Mouse (Mus musculus) lung, adult 18-20 months (tissue): ENCODE measurements around the gene Proca1.

Experiments used
- DNase-seq, 2 experiments: peaks; one replicate each; pipeline ENCODE4 v3.0.0; 2022; ENCODE audit warnings: mixed read lengths in 2 of 2

Gene Proca1

GRCm38 (mm10) chr11:78193113-78193512 is at the start of gene Proca1:
Proca1 (plus strand) TSS chr11:78193392.
- no peak for DNase-seq

DNA sequence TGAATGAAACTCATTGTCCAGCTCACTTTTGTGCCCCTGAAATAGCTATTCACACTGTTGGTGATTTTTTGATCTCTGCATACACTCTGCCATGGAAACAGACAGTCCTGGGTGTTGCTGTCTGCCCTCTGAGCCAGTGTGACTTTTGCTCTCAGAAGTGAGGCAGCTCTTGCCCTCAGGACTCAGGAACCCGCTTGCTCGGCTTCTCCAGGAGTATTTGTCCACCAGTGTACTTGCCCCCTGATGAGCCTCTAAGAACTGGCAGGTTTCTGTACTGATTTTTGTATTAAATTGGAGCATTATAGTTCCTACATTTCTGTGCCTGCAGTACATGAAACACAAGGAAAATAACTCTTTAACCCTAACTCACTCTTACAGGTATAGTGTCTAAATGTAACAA is 49.7 kb upstream of the Proca1 start:
- no peak for DNase-seq

DNA sequence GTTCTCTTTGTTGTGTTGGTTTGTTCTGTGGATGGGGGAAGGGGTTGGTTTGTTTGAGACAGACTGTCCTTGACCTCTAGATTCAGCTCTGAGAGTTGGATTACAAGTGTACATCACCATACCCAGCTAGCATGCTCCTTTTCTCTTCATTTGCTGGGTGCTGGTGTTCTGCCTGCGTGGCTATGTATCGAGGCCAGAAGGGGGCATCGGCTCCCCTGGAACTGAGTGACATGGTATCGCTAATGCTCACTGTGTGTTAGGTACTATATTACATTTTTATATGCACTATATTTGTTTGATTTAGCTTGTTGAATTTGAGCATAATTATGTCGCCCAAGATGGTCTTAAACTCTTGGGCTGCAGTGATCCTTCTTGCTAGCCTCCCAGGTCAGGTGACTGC is 47.0 kb upstream of the Proca1 start:
- no peak for DNase-seq

DNA sequence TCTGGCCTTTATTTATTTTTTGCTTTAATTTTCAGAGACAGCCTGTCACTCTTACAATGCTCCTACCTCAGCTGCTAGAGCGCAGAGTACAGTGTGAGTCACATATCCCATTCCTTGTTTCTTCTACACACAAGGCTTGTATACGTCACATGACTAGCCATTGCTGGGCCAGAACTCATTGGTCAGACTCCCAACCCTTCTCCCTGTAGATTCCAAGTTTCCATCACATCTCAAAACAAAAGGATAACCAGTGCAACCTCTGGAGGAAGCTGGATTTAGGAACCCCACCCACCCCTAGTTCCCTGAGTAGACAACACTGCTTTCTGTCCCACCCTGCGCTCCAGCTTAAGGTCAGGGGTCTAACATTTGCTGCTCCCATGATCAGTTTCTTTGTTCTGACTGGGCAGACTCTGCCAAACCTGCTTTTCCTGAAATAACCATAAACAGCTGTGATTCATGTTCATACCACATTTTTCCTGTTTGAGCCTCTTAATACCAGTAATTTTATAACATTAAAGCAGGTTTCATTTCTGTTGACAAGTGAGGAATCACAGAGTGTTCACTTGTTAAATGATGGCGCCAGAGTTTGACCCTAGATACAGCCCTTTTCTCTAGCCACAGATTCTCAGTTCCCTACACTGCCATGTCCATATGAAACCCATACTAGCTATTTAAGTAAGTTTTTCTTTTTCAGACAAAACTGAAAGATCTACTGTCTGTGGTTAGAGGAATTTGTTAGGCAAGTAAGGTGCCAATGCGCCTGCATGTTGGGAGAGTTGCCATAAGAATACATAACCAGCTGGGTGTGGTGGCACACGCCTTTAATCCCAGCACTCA is 46.3 kb upstream of the Proca1 start:
- peak in 1 of 2 experiments; percentile 25 for DNase-seq

DNA sequence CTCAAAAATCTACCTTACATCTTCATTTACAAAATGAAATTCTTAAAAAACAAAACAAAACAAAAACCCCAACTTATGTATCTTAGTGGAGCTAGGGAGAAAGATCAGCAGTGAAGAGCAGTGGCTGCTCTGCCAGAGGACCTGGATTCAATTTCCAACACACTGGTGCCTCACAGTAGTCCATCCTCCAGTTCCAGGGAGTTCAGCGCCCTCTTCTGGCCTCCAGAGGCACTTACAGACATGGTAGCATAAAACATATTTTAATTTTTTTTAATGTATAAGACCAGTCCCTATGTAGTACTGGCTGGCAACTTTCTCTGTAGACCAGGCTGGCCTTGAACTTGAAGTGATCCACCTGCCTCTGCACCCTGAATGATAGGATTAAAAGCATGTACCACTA is 42.0 kb upstream of the Proca1 start:
- DNase-seq = no peak

DNA sequence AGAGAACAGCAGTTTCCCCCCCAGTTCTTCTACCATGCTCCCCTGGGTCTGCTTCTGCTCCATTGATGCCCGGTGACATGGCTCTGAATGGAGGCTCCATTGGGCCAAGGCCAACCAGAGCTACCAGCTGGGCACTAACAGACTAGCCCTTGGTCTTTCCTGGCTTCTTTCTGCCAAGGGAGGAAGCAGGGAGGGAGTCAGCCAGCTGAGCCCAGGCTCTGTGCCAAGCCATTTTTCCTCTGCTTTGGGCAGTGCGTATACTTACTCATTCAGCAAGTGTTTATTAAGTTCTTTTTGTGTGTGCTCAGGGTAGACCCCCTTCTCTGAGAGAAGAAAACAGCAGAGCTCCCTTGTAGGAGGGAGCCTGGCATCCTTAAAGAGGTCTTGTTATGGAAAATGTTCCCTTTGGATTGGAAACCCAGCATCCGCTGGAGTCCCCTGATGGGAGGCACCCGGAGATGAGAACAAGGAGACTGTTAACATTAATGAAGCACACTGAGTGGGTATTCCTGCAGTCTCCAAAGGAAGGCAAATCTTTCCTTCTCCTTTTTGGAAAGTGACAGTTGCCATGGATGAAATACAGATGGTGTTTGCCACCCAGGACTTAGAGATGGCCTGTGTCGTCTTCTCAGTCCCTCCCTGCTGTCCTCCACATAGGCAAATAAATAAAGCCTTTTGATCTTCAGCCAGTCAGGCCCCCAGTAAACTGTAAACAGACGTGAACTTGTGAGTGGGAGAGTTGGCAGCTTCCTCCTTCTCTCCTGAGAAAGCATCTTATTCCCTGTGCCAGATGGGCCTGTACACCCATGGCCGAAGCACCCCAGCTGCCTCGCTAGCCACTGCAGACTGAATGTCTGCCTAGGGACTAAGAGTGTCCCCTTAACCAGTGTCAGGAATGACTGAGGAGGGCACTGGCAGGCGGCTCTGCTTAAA is 40.6 kb upstream of the Proca1 start:
- DNase-seq = peak; percentile 65 to 75

- no peak for DNase-seq
These were observed 39.4 kb upstream of the Proca1 start for GRCm38 (mm10) chr11:78153778-78154177.

DNA sequence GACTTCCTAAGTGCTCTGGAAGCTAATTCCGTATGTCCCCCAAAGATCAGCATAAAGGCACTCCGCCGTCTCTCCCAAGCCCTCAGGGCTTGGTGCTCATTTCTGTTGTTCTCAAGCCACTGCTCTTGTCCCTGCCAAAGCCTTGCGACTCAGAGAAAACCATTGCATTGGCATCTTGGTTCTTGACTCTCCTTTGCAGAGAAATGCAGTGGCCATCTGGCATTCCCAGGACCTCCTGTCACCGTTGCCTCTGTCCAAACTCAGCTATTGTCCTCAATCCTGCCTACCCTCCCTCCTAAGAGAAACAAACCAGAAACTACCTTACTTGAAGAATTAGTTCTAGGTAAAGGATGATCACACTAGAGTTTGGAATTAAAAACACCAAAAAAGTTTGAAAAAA is 37.5 kb upstream of the Proca1 start:
- DNase-seq = no peak

DNA sequence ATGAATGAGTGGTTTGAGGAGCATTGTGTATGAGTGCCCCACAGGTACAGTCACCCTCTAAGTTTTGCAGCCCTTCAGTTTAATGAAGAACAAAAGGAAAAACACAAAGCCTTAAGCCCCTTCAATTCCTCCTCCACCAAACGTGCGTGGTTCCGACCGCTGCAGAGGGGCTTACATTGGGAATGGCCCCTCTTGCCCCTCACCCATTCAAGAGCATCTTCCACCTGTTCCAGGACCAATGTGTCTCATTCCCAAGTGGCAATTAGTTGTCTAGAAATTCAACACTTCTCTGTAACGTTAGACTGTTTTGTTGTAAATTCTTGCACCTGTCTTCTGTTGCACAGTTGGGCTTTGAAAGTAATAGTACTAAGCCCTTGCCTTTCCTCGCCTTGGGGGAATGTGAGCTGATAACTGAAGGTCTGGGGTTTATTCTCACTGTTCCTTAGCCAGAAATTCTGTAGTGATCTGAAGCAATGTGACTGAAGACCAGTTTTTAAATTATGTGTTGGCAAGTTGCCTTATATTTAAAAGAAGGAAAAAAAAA is 37.0 kb upstream of the Proca1 start:
- no peak for DNase-seq

GRCm38 (mm10) chr11:78159096-78159495 is 34.1 kb upstream of the Proca1 start:
- peak; percentile 77 to 86 for DNase-seq

GRCm38 (mm10) chr11:78159557-78159956 is 33.6 kb upstream of the Proca1 start:
- no peak for DNase-seq

- DNase-seq = no peak
These were observed 33.0 kb upstream of the Proca1 start for GRCm38 (mm10) chr11:78160171-78160570.

DNA sequence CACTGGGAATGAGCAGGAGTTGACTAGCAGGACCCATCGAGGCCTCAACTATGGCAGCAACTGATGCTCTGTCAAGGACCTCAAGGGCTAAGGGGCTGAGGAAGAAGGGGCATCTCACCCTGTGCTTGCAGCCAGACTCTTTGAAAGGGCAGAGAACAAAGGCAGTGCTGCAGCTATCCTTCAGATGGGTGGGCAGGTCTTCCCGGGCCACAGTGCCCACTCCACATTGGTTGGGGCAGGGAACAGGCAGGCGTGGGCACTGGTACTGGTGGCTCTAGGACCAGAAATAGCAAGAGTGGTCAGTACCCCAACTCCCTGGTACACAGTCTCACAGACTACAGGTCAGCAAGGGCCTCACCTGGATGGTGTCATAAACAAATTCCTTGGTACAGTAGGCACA is 32.5 kb upstream of the Proca1 start:
- DNase-seq = no peak

DNA sequence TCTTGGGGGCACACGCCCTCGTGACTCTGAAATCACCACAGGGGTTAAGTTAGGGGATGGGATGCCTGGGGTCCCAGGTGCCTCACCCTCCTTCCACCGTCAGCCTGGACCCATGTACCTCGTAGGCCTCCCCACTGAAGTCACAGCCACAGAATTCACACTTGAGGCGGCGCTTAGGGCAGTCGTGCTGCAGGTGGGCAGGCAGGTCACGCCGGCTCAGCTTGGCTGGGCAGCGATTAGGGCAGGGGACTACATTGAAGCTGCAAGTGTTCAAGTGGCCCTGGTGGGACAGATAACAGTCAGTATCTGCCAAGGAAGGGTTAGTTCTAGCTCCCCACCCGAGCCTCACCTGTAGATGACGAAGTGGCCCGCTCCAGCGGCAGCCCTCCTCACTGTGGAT is 32.0 kb upstream of the Proca1 start:
- DNase-seq = no peak

- DNase-seq = no peak
These were observed 31.2 kb upstream of the Proca1 start for GRCm38 (mm10) chr11:78161968-78162367.

DNA sequence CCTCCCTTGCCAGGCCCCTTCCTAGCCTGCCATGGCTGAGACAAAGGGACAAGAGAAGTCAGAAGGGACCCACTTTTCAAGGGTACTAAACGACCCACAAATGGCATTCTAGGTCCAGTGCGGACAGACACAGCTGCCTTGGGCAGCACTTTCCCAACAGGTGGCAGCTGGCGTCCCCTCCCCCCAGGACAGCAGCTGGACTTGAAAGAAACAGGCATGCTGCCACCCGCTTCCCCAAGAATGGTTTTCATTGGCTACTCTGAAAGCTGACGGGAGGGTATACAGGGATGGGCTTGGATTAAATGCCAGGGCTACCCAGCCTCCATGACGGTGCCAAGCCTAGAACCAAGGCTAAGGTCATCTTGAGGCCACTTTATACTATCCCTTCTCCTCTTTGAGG is 30.7 kb upstream of the Proca1 start:
- DNase-seq = peak in 1 of 2 experiments; percentile 52

- DNase-seq = no peak
These were observed 30.1 kb upstream of the Proca1 start for GRCm38 (mm10) chr11:78163045-78163444.

GRCm38 (mm10) chr11:78163681-78164603 is 29.2 kb upstream of the Proca1 start:
- DNase-seq = peak; percentile 51 to 52

DNA sequence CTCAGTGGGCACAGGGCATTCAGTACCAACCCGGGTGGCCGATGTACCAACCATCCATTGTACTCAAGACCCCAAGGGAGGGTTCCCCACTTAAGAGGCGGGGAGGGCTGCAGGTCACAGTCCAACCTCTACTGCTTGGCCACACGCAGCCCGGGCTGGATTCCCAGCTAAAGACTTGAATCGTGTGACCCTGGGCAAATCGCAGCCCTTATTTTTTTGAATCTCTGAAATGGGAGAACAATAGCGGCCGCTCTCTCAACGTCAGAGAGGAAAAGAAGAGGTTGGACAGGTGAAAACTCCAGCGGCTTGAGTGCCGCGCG is 28.6 kb upstream of the Proca1 start:
- no peak for DNase-seq

DNA sequence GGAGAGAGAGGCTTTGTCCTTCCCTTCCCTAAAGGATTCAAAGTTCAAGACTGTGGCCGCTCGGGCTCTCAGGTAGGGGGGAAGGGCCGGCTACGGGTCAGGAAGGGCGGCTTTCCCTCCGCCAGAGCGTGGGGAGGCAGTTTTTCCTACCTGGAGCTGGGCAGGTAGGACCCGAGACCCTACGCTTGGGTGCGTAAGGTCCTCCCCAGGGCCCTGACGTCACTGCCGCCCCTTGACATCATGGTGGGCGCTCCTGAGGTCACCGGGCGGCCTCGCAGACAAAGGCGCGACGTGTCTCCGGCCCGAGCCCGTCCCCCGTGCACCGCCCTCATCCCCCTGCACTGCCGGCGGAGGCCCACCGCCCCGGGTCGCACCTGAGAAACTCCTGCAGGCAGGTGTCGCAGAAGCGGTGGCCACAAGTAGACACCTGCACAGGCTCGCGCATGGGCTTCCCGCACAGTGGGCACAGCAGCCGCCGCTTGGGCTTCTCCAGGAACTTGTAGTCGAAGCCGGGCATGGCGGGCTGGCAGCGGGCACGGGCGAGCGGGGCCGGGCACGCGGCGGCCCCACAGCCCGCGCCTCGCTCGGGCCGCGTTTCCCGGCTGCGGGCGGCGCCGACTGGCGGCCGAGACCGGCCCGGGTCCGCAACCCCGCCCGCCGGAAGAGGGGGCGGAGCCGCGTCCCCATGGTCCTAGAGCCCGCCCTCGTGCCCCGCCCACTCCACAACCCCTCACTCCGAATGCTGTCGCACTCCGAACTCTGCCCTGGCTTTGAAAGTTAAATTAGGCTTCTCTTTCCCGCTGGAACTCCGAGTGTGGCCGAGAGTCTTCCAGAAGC is 28.1 kb upstream of the Proca1 start, which contains the start of gene Traf4:
Traf4 (minus strand) TSS at position 666 of the 837 bp plus-strand sequence.
- DNase-seq = peak; percentile 82 to 84

DNA sequence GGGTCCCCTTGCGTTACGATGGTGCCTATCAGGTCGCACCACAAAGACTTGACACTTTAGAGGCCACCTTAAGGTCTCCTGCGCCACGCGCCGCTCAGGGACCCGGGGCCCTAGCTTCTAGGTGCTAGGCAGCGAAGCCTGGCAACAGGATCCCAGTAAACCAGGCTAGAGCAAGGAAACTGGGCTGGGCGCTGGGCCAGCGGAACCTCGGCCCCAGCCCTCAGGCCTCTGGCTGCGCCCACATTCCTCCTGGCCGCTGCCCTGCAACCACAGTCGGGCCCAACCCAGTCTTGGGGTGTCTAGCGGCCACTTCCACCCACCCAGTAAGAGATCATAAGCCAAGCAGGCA is 27.5 kb upstream of the Proca1 start:
- DNase-seq = peak; percentile 80 to 88

DNA sequence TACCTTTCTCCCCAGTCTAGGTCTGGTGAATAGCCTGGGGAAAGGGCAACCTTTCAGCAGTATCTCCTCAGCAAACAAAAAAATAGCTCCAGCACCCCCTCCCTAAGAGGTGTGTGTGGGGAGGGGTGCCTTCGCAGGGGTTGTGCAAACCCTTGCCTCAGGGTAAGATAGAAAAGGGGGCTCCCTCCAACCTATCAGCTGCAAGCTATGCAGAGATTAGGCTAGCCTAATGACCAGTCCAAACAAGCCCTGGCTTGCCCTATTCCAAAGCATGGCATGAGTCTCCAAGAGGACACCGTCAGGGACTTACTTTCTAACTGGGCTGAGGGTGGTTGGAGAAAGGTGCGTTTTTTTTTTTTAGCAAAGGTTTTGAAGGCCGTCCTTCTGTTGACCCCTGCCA is 27.0 kb upstream of the Proca1 start:
- no peak for DNase-seq
